ENCODE assay signal across 24 mouse cellular contexts in genomic region chr10:114759240-114759639, GRCm38 (mm10). TPM values are rescaled to one million over a fixed set of nuclear protein-coding genes. Genes with fewer than 3 reads are reported as not detected.
"Had no signal": no experiment of that assay in that cellular context is flagged by ENCODE, and none has a peak within 500 bp of the region (broad histone marks: within the 10 kb centered on the region; RNA-seq: fewer than 3 reads in every experiment).

No protein-coding gene starts in this region.

- H3K9ac ChIP-seq: limb, embryonic 12.5 days; limb, embryonic 15.5 days; liver, embryonic 14.5 days; liver, postnatal 0 days; midbrain, embryonic 13.5 days; neural tube, embryonic 12.5 days; neural tube, embryonic 15.5 days had no signal

- H3K4me3 ChIP-seq: left cerebral cortex, adult 2 months; limb, embryonic 12.5 days; limb, embryonic 15.5 days; midbrain, embryonic 13.5 days; neural tube, embryonic 12.5 days; neural tube, embryonic 15.5 days had no signal

- H3K4me1 ChIP-seq: limb, embryonic 12.5 days; limb, embryonic 15.5 days; midbrain, embryonic 13.5 days; neural tube, embryonic 12.5 days; neural tube, embryonic 15.5 days had no signal

- H3K27me3 ChIP-seq: limb, embryonic 12.5 days; limb, embryonic 15.5 days; midbrain, embryonic 13.5 days; neural tube, embryonic 12.5 days; neural tube, embryonic 15.5 days had no signal

- ATAC-seq: intestine, postnatal 0 days; liver, postnatal 0 days; midbrain, embryonic 13.5 days; midbrain, embryonic 16.5 days had no signal

- H3K27ac ChIP-seq: kidney, postnatal 0 days; left cerebral cortex, adult 2 months; limb, embryonic 12.5 days; limb, embryonic 15.5 days; liver, embryonic 14.5 days; macrophage; midbrain, embryonic 13.5 days; neural tube, embryonic 12.5 days; neural tube, embryonic 15.5 days; stomach, postnatal 0 days had no signal

- DNase-seq: kidney, adult 2 months; kidney, postnatal 25 days; layer of hippocampus, postnatal 36 days; liver, postnatal 0 days; right cerebral cortex, adult 18-20 months; right cerebral cortex, postnatal 14 days; right cerebral cortex, postnatal 4 days; thymus, adult 2 months; thymus, postnatal 14 days; thymus, postnatal 4 days had no signal

- H3K36me3 ChIP-seq: limb, embryonic 12.5 days; limb, embryonic 15.5 days; midbrain, embryonic 13.5 days; neural tube, embryonic 12.5 days; neural tube, embryonic 15.5 days had no signal

- H3K4me2 ChIP-seq: limb, embryonic 12.5 days; limb, embryonic 15.5 days; liver, embryonic 11.5 days; midbrain, embryonic 13.5 days; neural tube, embryonic 12.5 days; neural tube, embryonic 15.5 days had no signal

- H3K9me3 ChIP-seq: limb, embryonic 12.5 days; limb, embryonic 15.5 days; midbrain, embryonic 13.5 days; neural tube, embryonic 12.5 days; neural tube, embryonic 15.5 days had no signal

RNA-seq across cellular contexts. Expression of gene Trhde, which starts 42.9 kb away (rescaled TPM):
- total RNA-seq: megakaryocyte, adult 5-6 weeks had no signal
- polyA plus RNA-seq: liver, embryonic 11.5 days; liver, postnatal 0 days; macrophage had no signal
